Mouse (Mus musculus) fat pad, adult 2 months (tissue): ENCODE measurements around the gene Smim6.

Source experiments
- DNase-seq: peaks from one replicate; pipeline ENCODE4 v3.0.0-alpha.2; 2011; ENCODE audit warnings: low read depth, low spot score; ENCODE audit errors: extremely low read depth

The Smim6 gene

DNA sequence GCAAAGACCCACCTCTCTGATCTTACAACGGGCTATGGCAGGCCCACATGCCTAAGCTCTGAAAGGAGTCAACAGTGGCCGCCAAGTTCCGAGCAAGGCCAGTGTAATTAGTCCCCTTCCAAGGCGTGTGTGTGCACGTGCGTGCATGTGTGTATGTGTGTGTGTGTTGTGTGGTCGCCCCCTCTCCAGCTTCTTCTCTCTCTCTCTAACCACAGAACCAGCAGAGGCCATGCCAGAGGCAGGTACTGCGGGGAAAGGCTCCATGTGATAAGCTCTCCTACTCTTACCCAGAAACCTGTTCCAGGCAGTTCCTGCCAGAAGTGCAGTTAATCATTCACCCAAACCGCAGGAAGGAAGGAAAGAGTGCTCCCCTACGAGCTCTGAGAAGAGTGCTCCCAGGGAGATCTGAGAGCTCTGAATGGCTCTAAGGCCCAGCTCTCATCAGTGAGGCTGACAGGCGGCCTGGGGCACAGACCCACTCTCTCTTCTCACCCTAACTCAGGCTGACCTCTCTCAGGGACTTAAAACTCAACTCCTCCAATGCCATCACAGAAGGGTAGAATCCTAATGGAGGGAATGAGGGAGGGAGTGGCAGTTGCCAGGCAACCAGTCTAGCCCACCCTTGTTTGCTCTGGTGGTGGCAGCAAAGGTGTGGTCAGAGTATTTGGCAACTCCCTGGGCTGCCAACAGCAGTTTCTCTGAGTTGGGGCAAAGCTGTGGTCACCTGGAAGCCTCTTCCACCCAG is at the start of gene Smim6:
Gene Smim6 (plus strand): TSS at position 386 of the 745 bp plus-strand sequence.
- no peak for DNase-seq

DNA sequence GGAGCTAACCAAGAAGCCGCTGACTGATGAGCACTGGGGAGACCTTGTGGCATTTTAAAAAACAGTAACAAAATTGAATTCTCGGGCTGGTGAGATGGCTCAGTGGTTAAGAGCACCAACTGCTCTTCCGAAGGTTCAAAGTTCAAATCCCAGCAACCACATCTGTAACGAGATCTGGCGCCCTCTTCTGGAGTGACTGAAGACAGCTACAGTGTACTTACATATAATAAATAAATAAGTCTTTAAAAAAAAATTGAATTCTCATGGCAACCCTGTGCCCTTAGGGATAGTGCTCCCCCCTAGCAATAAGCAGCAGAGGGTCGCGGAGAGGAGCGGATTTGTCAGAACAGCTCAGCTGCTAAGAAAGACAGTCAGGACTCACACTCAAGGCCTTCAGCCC is 47.9 kb upstream of the Smim6 start:
- DNase-seq = no peak

DNA sequence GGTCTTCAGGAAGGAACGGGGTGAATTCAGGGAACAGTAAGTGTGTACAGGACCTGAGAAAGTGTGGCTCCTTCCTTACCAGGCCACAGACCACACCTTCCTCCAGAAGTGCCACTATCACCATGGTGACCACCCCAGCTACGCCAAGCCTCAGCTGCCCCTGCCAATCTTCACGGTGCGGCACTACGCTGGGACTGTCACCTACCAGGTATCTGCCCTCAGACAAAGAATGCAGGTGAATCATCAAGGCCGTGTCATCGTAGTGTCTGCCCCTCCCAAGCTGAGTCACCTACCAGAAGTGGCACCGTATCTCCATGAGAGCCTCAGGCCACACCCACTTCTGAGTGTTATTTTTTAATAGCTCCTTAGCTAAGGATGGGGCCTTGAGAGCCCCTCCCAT is 42.4 kb upstream of the Smim6 start:
- DNase-seq = no peak

GRCm38 (mm10) chr11:115872437-115872836 is 39.4 kb upstream of the Smim6 start:
- no peak for DNase-seq

DNA sequence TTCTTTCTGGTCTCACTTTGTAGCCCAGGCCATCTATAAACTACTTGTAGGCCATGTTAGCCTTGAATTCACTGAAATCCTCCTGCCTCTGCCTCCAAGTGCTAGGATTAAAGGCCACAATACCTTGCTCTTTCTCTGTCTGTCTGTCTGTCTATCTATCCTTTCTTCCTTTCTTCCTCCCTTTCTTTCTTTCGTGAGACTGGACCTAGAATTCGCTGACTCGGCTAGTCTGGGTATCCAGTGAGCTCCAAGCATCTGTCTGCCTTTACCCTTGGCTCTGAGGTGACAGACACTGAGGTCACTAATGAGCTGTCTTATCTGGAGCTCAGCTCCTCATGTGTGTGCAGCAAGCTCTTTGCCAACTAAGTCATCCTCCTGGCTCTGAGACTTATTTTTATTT is 35.9 kb upstream of the Smim6 start:
- no peak for DNase-seq

- no peak for DNase-seq
These were observed 35.4 kb upstream of the Smim6 start for GRCm38 (mm10) chr11:115876438-115876837.

- no peak for DNase-seq
These were observed 34.6 kb upstream of the Smim6 start for GRCm38 (mm10) chr11:115877174-115877755.

- DNase-seq = no peak
These were observed 33.7 kb upstream of the Smim6 start for GRCm38 (mm10) chr11:115878071-115878470.

DNA sequence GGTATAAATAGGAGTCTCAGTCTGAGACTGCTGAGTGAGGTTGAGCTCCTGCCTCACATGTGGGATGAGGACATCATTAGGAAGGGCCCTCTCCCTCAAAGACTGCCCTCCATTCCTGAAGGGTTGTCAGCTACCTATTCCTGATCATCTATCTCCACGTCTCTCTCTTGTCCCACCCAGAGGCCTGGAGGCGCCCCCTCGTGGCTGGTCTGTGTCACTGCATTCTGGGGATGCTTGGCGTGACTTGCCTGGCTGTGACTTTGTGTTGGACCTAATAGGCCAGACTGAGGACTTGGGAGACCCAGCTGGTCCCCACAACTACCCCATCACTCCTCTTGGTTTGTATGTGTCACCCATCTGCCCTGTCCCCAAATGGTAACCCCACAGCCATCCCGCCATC is 30.8 kb upstream of the Smim6 start:
- no peak for DNase-seq

DNA sequence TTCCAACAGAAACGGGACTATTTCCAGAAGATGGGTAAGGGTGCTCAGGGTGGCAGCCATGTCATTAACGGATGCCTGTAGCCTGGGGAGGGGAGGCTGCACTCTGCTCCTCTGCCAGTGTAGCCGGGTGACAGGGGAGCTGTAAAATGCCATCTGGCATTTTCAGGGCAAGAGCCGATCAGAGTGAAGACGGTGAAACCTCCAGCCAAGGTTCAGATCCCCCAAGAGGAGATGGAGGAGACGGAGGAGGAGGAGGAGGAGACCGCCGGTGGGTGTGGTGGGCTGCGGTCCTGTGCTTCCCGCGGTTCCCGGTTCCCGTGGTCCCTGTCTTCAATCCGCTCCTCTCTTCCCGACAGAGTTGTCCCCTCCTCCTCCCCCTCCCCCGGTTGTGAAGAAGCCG is 28.6 kb upstream of the Smim6 start:
- DNase-seq = no peak

DNA sequence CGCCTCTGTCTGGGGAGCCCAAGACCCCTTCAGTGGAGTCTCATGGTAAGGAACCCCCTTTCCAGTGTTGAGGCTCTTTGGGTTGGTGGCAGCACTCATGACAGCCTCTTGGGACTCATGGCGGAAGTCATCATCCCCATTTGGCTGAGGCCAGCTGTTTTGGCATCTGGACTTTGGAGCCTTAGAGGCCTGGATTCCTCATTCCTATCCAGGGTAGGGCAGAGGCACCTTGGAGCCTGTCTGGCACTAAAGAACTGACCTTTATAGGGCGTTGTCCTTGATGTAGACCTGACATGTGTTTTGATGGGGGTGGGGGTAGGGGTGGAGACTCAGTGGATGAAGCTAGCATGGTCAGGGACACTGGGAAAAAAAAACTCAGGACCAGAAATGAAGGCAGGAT is 27.5 kb upstream of the Smim6 start:
- no peak for DNase-seq

GRCm38 (mm10) chr11:115885281-115885680 is 26.5 kb upstream of the Smim6 start:
- no peak for DNase-seq

DNA sequence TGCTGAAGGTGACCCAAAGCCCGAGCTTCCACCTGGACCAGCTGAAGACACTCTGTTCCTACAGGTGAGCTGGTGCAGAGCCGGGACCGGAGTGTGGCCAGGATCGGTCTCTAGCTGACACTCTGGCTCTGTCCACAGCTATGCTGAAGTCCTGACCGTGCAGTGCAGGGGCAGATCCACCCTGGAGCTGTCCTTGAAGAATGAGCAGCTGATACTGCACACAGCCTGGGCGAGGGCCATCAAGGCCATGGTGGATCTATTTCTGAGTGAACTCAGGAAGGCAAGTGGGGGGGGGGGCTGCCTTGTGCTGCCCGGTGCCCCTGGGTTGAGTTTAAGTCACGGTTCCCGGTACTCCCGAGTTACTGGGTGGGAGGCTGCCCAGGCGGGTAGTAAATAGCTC is 25.4 kb upstream of the Smim6 start:
- DNase-seq = no peak

DNA sequence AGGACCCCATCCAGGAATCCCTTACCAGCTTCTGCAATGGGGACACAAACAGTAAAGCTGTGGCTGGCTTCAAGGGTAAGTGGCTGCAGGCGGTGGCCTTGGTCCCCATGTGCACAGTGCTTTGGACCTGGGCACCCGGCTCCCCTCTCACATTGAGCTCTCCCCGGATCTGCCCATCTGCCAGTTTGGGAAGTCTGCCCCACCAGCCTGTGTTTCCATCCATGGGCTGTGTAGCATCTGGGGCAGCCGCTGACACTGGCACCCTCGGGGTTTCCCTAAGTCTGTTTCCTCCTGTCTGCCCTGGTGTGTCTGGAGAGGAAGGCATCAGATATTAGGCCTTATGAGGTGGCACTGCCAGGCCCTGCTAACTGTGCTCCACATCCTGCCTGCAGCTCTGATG is 23.8 kb upstream of the Smim6 start:
- no peak for DNase-seq

GRCm38 (mm10) chr11:115889159-115889558 is 22.7 kb upstream of the Smim6 start:
- no peak for DNase-seq

DNA sequence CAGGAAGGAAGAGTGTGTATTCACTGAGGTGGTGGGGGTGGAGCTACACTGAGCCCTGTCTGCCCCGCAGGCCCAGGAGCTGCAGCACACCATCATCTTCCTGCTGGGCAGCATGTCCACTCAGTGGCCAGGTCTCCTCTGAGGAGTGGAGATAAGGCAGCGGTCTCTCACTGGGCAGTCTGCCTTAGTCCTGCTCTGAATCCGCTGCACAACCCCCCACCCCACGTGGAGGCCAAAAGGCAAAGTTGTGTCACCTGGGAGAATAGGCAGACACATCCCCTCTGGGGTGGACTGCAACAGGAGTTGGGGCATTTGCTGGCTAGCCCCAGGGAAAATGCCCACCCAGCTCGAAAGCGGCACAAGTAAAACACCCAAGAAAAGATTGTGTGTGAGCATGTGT is 19.6 kb upstream of the Smim6 start:
- DNase-seq = no peak

- no peak for DNase-seq
These were observed 18.7 kb upstream of the Smim6 start for GRCm38 (mm10) chr11:115893071-115893470.

DNA sequence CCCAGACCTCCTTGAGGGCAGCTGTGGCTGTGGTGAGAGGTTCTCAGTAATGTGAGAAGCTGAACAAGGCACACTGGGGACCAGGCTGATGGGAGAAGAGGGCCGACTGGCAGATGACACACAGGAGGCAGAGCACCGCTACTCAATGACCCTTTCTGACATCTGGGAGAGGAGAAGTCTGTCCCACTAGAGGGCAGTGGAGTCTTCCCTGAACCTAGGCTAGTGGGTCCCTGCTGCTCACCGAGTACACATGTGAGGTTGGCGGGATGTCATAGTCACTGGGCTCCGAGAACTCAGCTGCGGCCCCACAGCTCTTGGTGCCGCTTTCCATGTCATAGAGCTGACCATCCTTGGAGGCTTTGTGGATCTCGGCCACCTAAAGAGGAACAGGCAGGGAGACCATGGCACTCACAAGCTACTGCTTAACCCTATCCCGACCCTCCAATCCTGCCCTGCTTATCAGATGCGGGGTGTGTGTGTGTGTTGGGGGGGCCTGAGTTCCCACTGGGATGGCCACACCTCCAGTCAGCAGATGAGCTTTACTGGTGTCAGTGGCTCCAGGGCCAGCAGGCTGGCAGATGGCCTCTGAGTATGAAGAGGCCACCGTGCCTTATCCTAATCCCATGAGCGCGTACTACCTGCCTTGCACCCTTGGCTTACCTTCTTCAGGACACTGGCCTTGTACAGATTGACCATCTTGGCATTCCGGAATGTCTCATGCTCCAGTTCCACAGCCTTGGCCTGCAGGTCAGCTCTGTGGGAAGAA is 16.9 kb upstream of the Smim6 start:
- no peak for DNase-seq

DNA sequence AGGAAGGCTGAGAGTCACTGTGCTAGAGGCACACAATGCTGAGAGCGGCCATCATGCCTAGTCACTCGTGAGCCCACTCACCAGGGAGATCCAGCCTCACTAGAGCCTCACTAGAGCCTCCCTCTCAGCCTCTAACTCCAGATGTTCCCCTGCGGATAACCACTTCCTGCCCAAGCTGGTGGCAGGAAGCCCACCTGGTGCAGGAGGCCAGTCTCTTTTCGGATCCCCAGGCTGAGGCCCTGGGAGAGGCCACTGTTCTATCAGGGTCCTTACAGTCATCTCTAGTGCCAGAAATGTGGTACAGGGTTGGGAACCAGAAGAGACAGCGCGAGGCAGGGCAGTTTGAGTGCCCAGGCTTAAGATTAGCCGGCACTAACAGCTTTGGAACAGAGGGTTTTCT is 13.4 kb upstream of the Smim6 start:
- no peak for DNase-seq

- no peak for DNase-seq
These were observed 12.9 kb upstream of the Smim6 start for GRCm38 (mm10) chr11:115898886-115899285.

GRCm38 (mm10) chr11:115899486-115900266 is 12.1 kb upstream of the Smim6 start, which contains the start of gene Smim5:
Gene Smim5, plus strand, starts transcription at chr11:115899966.
- DNase-seq = no peak
